Mouse (Mus musculus) right cerebral cortex, postnatal 4 days (tissue): ENCODE measurements at regions not wholly inside any gene's neighbourhood (a gene's known extent, or its start where the extent isn't known, plus 50 kb on each side); places are given as distances from the start of the nearest gene placed in this dataset.

Experiments used
- DNase-seq: peaks from one replicate; pipeline ENCODE4 v3.0.0-alpha.2; 2022

GRCm38 (mm10) chr5:77589252-77589651 lies 181.4 kb upstream of the Igfbp7 start:
- DNase-seq, result no peak

- DNase-seq, result no peak
These were observed 173.9 kb upstream of the Igfbp7 start for GRCm38 (mm10) chr5:77581702-77582101.

- DNase-seq, result peak; percentile 13
These were observed 173.3 kb upstream of the Igfbp7 start for GRCm38 (mm10) chr5:77581106-77581638.

GRCm38 (mm10) chr5:77579826-77580745 lies 172.2 kb upstream of the Igfbp7 start:
- DNase-seq, result no peak

- DNase-seq, result no peak
These were observed 169.0 kb upstream of the Igfbp7 start for GRCm38 (mm10) chr5:77576881-77577280.

GRCm38 (mm10) chr5:77575780-77576179 lies 167.9 kb upstream of the Igfbp7 start:
- no peak for DNase-seq

GRCm38 (mm10) chr5:77570364-77570763 lies 162.5 kb upstream of the Igfbp7 start:
- no peak for DNase-seq

- peak; percentile 18 for DNase-seq
These were observed 160.3 kb upstream of the Igfbp7 start for GRCm38 (mm10) chr5:77568121-77568520.

GRCm38 (mm10) chr5:77552580-77552979 lies 144.7 kb upstream of the Igfbp7 start:
- no peak for DNase-seq

- DNase-seq, result no peak
These were observed 144.2 kb upstream of the Igfbp7 start for GRCm38 (mm10) chr5:77552081-77552480.

- DNase-seq, result no peak
These were observed 138.3 kb upstream of the Igfbp7 start for GRCm38 (mm10) chr5:77546001-77546620.

- peak; percentile 11 for DNase-seq
These were observed 124.6 kb upstream of the Igfbp7 start for GRCm38 (mm10) chr5:77532261-77533015.

- DNase-seq, result no peak
These were observed 122.5 kb upstream of the Igfbp7 start for GRCm38 (mm10) chr5:77530376-77530775.

- DNase-seq, result no peak
These were observed 109.4 kb upstream of the Igfbp7 start for GRCm38 (mm10) chr5:77517252-77517651.

- no peak for DNase-seq
These were observed 107.6 kb upstream of the Igfbp7 start for GRCm38 (mm10) chr5:77515448-77515847.

- no peak for DNase-seq
These were observed 94.8 kb upstream of the Igfbp7 start for GRCm38 (mm10) chr5:77502684-77503083.

GRCm38 (mm10) chr5:77499949-77500460 lies 92.2 kb upstream of the Igfbp7 start:
- no peak for DNase-seq

- DNase-seq, result no peak
These were observed 86.8 kb upstream of the Igfbp7 start for GRCm38 (mm10) chr5:77494601-77495000.

- DNase-seq, result no peak
These were observed 81.1 kb upstream of the Igfbp7 start for GRCm38 (mm10) chr5:77488969-77489368.

GRCm38 (mm10) chr5:77487837-77488827 lies 80.3 kb upstream of the Igfbp7 start:
- no peak for DNase-seq

GRCm38 (mm10) chr5:77483053-77483717 lies 75.3 kb upstream of the Igfbp7 start:
- DNase-seq, result no peak
